Mouse (Mus musculus): ENCODE data around the gene Urah.
A peak's percentile ranks its signal among the peaks of the same experiment; 100 is the strongest.

The Urah gene

DNA sequence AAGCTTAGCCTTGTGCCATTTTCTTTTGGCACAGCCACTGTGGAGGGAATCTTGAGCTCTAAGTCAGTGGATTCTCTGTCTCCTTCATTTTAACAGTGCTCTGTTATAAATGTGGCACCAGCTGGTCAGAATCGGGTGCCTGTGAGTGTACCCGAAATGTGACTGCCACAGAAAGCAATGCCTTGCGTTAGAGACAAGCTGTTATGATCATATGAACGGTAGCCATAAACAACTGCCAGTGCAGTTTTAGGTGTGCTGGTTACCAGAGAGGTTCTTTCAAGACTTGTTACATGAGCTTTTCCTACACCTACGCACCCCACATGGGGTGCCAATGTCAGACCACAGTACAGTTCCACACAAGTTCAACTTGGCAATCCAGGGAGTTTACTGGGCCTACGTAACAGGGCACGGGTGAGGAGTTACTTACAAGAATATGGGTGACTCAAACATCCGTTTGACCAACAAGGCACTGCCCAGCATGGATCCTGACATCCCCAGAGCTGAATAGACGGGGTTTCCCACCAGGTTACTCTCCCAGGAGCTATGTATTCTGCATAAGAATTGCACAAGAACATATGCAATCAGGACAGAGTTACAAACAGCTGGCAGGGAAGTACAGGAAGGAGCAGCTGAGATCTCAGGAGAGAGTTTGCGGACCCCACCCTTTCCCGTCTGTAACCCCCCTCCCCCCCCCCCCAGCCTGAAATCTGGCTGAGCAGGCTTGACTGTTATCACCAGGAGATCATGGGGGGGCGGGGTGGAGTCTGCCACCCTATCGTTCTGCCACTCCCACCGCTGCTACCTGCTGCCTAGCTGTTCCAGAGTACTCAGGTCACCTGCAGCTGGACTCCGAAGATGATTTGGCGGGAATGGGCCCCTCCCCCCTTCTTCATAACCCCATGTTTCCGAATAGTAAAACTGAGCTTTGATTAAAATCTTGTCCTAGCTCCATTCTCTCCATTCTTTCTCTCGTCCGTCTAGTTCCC, 6.2 kb downstream of the Urah start:
- DNase-seq, result no peak

DNA sequence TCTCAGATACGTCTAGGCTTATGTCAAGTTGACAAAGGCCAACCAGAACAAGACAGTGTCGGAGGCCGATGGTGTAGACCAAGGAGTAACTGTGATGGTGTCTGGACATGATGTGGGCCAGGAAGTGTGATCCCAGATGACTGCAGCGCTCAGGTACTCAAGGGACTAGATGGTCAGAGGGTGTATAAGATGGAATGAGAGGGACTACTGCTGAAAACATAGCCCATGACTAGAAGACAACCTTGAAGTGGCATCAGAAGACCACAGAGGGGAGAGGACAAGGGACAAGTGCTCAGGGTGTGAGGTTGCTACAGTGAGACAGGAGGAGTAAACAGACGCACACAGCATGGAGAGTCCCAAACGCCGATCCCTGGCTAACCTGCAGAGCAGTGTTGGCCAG, 9.0 kb downstream of the Urah start:
- DNase-seq, result no peak

DNA sequence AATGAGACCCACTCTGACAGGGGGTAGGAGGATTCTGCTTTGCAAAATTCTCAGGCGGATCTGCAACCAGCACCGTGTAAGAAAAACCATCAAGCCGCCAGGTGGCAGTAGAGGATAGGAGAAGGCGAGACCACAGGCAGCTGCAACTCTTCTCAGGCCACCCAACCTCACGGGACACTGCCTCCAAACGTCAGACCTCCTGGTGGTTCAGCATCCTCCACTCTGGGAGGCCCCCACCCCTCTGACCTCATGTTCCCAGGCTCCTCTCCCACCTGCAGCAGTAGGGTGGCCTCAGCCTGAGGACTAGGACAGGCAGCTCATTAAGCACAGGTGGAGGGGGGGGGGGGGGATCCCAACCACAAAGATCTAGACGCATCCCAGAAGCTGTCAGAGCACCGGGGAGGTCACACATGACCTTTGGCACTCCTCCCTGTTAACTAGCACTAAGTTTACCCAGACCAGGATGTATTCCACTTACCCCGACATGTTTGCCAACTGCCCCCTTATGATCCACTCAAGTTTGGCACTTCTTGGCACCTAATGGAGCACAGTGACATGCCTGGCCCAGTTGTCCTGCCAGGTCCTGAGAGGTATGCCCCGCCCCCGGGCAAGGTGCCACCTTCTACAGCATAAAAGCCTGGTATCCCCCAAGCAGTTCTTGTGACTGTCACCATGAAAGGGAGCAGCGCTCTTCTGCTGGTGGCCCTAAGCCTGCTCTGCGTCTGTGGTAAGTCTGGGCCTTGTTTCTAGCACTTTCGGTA, 10.3 kb downstream of the Urah start, which contains the start of gene Scgb1c1:
Gene Scgb1c1 (plus strand): TSS at position 643 of the 761 bp plus-strand sequence.
- DNase-seq, result peak; percentile 95

DNA sequence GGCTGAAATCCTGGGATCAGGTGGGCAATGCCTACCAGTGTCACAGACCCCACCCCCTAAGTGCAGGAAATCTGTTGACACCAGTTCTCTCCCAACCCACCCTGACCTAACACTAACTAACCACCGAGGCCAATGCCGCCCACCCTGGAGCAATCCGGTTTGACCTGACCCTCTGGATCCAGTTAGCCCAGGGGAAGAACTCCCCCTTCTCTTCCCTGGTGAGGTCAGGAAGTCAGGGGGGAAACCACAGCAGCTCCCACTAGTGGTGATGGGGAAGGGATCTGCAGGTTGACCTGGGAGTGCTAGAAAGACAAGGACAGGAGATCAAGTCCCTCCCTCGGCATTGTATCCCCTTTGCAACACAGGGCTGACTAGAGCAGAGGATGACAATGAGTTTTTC, 10.9 kb downstream of the Urah start:
- no peak for DNase-seq

DNA sequence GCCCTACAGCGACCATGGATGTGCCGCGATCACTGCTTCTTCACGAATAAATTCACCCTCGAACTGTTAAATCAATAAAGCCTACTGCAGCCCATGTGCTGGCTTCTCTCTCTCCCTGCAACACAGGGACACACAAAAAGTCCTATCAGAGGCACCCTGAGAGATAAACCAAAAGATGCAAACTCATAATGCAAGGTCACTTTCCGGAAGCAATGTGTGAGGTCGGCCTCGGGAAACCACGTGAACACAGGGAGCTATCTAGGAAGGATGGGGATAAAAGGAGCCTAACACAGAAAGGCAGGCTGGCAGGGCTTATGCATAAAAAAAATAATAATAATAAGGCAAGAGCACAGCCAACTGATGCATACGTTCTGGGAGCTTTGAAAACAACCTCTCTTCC, 11.9 kb downstream of the Urah start:
- no peak for DNase-seq

DNA sequence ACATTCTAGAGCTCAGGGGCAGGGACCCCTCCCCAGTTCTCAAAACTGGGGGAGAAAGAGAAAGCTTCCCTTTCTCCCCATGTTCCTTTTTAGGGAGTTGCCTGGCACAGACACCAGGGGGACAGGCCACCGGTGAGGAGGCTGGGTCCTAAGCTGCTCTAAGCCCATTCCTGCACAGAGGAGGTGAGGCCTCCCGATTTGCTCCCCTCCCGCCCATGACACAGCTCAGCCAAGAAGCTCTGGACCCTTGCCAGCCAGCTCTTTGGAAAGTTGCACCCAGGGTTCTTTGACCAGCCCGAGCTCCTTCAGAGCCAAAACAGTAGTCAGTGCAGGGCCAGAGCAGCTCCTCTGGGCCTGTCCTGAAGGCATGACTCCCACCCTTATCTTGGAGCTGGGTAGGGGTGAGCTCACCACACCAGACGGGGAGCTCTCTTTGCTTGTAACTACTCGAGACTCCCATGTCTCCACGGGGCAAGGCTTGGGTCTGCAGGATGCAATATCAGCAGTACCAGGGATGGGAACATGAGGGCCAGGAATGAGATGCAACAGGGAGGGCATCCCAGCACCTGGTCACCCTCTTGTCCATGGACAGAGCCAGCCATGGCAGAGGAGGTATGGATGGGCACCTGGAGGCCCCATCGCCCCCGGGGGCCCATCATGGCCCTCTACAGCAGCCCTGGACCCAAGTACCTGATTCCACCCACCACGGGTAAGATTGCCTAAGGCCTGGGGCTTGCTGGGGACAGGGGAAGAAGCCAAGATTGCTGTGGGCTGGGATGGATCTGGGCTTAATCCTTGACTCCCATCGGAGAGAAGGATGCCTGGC, 13.2 kb downstream of the Urah start, which contains the start of gene Odf3:
Gene Odf3 (plus strand): TSS at position 51 of the 826 bp plus-strand sequence.
- DNase-seq, result no peak

DNA sequence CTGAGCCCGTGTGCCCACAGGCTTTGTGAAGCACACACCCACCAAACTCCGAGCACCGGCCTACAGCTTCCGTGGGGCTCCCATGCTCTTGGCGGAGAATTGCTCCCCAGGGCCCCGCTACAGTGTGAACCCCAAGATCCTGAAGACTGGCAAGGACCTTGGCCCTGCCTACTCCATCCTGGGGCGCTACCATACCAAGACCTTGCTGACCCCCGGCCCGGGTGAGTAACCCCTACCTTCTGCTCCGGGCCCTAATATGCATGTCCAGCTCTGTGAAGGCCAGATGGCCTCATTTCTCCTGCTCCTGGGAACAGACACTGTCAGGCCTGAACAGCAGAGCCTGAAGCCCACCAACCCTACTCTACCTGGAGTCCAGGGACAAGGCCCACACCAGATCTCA, 13.8 kb downstream of the Urah start:
- DNase-seq, result no peak

DNA sequence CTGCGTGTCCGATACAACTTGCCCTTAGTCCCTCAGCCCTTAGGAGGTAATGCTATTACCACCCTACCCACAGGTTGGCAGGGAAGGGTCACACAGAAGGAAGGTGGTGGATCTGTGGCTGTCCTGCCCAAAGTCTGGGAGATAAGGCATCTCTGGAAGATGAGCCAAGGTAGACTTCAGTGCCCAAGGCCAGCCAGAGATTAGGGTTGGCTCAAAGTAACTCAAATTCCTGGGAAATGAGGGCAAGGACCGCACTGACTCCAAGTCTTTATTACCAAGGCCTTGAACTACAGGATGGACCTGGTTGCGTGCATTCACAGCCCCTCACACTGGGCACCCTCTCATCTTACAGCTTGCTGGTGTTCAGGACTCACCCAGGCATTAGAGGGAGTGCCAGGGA, 17.1 kb downstream of the Urah start:
- no peak for DNase-seq

DNA sequence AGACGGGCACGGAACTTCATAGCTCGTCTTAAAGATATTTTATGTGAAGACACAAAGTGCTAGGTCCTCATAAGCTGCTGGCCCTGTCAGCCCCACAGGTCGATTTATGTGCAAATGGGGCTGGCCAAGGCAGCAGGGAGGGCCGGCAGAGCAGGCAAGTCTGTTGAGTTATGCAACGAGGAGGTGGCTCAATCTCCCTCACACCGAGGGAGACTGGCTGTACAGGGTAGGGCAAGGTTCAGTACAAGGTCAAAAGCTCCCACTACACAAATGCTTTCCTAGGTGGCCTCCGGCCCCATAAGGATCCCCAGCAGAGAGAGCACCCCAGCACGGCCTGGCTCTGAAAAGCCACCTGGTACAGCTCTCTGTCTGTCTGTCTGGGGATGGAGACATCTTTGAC, 18.6 kb downstream of the Urah start:
- DNase-seq, result no peak

DNA sequence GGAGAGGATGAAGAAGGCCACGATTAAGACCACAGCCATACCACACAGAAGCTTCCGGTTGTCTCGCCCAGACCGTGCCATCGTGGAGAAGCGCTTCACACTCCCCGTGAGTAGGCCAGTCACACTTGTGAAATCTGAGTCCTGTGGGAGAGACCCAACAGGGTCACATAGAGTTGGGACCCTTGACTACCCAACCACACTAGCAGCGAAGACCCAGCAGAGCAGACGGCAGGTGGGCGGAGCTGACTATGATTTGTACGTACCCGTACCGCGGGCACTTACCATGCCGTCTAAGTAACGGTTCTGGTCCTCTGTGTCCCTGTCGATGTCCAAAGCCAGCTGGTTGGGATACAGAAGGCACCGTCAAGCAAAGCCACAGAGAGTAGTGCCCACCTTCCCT, 19.7 kb downstream of the Urah start:
- no peak for DNase-seq

DNA sequence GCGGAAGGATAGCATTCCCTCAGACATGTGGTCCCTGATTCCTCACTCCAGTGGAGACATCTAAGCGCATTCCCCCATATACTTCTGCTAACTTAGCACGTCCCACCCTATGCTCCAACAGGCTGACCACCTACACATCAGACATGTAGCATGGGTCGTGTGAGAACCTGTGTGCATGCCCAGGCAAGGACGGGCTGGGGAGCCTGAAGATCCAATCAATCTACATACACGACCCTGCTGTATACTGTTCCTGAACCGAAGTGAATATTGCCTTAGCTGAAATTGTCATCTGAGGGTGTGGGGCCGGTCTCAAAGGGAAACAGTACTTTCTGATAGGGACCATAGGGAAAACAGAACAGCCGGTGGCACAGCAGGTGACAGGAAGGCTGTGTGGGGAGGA, 20.4 kb downstream of the Urah start:
- no peak for DNase-seq

DNA sequence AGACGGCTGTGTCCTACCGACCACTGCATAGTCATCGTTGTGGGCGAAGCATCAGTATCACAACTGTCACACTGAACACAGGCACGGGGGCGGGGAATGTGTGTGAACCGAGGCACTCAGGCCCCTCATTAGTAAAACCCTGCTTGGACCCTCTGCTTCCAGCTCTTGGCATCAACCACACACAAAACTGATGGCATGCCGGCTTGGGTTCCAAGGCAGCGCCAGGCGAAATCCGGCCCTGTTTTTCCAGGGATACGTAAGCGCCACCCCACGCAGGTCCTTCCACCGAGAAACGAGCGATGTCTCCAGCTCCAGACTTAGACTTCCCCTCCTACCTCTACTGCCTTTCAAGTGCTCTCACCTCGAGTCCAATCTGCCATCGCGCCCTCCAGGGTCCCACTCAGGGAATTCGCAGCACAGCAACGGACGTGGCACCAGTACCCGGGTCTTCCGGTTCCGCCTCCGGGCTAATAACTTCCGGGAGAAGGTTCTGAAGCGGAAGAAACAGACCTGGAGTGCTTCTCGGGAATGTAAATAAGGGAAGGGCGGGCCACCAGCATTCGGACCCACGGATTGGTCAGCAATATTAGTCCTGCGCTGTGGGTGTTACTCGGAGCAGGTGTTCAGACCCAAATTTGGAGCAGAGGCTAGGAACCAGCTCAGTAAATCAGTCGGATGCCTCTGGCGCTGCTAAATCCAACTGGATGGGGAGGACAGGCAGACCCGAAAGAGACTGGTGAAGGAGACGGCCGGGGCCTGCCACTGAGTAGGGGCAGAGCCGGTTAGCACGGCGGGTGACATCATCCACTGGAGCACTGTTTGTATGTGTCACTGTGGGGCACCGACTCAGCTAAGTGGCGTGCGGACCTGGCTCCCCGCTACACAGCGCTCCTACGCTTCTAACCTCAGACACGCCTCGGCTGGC, 21.3 kb downstream of the Urah start, which contains the start of gene Gm45785:
Gene Gm45785 (minus strand): TSS at position 472 of the 925 bp plus-strand sequence.
- peak; percentile 68 to 72 for DNase-seq

DNA sequence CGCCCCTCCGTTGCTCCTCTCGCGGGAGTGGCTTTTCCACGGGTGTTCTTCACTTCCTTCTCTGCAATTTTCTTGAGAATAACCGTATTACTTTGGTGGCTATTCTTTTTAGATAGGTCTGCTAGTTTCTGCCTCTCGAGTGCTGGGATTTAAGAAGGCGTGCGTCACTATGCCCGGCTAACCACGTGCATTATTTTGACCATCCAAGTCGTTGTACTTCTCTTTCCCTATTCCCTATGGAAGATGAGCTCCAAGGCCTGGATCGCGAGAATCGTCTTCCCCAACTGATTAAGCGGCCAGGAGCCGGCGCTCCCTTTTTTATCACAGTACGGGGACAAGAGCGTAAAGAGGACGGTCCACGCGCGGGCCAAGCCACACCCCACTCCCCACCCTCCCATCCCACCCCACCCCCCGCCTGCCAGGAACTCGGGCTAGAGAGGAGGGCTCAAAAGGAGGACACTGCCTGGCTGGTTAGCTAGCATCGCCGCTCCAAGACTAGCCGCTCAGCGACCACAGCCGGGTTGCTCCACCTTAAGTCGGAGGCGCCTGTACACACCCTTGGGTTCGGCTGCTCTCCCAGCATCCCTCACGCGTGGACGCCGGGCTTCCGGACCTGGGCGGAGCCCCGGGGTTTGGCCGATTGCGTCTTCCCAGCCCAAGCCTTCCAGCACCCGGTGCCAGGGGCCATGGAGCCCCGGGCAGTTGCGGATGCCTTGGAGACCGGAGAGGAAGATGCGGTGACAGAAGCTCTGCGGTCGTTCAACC, 22.1 kb downstream of the Urah start, which contains the start of gene Ric8a:
Gene Ric8a (plus strand): TSS at position 173 of the 765 bp plus-strand sequence.
- DNase-seq, result peak; percentile 85 to 88

DNA sequence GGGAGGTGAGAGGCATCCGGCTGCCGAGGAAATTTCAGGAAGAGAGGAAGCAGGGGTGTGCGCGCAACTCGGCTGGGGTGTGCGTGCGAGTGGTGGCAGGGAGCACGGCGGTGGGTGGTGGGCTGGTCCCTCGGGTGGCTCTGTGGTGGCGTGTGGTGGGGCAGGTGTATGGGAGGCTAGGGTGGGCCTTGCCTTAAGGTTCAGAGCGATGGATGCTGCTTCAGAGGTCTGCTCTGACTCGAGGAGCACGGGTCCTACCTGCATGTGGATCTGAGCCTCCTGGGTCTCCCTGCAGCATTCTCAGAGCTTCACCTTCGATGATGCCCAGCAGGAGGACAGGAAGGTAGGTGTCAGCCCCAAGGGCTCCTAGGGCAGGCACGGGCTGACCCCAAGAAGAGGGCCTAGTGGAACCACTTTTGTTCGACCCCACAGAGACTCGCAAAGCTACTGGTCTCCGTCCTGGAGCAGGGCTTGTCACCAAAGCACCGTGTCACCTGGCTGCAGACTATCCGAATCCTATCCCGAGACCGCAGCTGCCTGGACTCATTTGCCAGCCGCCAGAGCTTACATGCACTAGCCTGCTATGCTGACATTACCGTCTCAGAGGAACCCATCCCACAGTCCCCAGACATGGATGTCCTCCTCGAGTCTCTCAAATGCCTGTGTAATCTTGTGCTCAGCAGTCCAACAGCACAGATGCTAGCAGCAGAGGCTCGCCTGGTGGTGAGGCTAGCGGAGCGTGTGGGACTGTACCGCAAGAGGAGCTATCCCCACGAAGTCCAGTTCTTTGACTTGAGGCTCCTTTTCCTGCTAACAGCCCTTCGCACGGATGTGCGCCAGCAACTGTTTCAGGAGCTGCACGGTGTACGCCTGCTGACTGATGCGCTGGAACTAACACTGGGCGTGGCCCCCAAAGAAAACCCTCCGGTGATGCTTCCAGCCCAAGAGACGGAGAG, 23.0 kb downstream of the Urah start, which contains the start of gene Bet1l:
Gene Bet1l (minus strand): TSS at position 28 of the 956 bp plus-strand sequence.
- peak in 1 of 2 experiments; percentile 8 for DNase-seq

DNA sequence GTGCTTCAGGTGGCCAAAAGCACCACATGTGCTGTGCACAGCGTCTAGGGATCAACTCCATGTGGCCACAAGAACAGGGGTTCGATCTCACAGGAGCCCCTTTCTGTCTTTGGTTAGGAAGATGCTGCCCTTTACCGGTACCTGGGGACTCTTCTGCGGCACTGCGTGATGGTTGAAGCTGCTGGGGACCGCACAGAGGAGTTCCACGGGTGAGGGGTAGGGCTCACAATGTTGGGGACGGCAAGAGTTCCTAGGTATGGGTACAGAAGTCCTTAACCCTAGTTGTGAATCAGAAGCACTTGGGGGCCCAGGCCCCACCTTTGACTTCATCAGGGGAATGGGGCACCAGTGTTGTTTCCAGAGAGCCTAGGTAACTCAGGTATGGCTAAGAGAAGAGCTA, 23.9 kb downstream of the Urah start:
- DNase-seq, result no peak

DNA sequence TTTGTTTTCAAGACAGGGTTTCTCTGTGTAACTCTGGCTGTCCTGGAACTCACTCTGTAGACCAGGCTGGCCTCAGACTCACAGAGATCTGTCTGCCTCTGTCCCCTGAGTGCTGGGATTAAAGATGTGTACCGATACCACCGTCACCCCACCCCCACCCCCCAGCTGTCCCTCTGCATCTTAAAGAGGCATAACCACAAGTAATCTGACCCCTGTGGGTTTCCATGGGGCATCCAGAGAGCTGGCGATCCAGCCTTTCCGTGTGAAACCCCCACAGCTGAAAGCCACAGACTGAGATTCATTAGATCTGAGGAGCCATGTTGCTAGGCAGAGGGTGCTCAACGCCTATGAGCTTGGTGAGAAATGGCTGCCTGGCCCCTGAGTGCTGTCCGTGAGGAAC, 25.2 kb downstream of the Urah start:
- DNase-seq, result no peak

DNA sequence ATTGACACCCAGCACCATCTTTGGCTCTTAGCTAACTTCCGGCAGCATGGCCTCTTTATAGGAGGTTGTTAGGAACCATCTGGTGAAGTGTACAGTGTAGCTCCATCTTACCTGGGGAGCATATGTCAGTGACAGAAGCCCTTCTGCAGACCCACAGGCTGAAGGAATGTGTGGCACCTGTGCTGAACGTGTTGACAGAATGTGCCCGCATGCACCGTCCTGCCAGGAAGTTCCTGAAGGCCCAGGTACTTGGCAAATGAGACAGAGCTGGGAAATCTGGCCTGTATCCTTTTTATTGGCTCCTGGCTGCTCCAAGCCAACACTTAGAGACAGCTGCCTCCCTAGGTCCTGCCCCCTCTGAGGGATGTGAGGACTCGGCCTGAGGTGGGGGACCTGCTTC, 25.9 kb downstream of the Urah start:
- no peak for DNase-seq

DNA sequence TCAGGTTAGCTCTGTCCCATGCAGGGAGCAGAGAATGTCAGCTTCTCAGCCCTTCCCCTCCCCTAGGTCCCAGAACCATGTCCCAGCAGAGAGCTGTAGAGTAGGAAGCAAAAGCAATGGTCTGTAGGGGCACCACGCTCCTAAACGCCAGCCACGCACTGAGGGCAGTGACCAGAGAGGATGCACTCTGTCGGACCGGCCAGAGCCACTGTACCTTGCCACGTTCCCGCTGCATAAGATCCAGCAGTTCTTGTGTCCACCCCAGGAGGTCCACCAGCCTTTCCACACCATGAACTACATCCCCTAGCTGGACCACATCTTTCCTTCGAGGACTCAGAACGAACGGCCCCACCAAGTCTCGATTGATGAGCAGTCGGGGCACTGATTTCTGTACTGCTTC, 29.9 kb downstream of the Urah start:
- no peak for DNase-seq

DNA sequence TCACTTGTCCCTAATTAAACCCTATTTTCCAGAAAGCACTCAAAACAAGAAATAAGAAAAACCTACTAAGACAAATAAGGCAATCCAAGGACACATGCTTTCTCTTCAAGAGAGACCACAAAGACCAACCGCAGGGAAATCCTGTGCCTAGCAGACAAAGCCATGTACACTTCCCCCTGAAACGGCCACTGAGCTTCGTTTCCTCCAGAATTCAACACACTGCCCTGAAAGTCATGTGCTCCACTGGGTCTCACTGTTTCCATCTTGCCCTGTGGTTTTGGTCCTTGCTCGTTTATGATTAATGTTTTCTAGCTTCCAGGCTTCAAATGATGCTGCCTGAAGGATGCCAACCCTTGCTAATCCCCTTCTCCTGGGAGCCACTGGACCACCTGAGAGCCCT, 39.4 kb downstream of the Urah start:
- DNase-seq, result no peak
